Mouse (Mus musculus) T-helper 2 cell (primary cell): ENCODE results near the gene Olfr316.
"Not testable (repeated sequence)": the region's sequence is repeated elsewhere in the genome, so short reads cannot be mapped to it uniquely, and the experiment has no call there.

Source experiments
- in situ Hi-C: fragments of 300-600 bp; cut with MboI, MseI; formaldehyde crosslinking; loops from one replicate; pipeline ENCODE4 v1.15.1; 2025; ENCODE audit warnings: high pct_unique_total_duplicates

Gene Olfr316

DNA sequence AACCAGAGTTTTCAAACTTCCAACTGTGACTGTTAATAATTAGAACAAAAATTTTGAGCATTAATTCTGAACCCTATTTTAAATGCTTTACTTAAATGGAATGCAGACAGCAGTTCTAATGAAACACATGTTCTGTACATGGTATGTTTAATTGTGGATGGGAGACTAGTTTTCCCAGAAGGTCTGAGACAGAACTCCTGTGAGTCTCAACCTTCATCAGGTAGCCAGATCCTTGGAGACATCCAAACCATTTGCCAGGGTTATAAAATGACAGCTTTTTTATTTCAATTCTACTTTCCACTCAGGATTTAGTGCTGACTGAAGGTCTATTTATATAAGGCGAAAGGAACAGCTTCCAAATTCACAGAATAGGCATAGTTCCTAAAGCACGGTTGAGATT is at the start of gene Olfr316:
Olfr316 (plus strand) TSS at position 301 of the 400 bp plus-strand sequence.
- in situ Hi-C loops = no loop called here

DNA sequence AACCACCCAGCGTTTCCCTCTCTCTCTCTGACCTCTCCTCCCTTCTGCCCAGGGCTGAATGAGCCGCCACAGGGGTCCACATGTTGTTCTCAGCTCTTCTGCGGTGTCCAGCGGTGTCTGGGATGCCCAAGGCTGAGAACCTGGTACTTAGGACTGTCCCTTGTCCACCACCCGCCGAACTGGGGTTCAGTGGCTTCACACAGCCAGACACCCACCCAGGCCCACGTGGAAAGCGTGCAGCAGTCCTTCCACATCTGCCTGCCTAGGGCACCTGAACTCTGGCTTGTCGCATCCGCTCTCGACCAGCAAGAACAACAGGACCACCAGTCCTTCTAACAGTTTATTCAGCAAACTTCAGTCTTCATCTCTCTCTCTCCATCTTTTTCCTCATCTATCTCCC is 43.4 kb upstream of the Olfr316 start:
- in situ Hi-C loops = no loop called here

DNA sequence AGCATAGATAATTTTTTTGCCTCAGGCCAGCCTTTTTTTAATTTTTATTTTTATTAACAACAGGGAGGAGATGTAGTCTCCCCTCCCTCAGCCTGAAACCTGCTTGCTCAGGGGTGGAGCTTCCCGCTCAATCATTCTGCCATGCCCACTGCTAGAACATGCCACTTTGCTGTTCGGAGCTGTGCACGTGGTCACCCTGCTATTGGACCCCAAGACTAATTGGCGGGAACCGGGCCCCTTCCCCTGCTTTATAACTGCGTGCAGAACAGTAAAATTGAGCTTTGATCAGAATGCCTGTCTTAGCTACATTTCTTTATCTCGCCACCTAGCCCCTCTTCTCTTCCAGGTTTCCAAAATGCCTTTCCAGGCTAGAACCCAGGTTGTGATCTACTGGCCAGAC is 34.8 kb upstream of the Olfr316 start:
- in situ Hi-C loops = not testable (repeated sequence)

DNA sequence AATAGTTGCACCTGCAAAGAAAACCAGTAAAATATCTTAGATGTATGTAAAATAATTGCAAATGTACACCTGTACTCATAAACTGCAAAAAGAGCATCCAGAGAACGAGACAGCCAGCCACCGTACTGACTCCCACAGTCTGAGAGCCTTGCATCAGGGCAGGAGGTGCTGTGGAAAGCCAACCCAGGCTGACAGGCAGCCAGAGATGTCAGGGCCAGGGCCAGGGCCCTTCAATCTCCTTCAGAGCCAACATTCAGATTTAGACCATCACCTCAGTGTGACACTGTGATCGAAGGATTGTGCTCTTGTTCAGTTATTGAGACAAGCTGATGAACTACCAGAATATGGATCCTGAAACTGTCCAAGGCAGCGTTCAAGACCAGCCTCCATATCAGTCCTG is 32.8 kb upstream of the Olfr316 start:
- in situ Hi-C loops = no loop called here

DNA sequence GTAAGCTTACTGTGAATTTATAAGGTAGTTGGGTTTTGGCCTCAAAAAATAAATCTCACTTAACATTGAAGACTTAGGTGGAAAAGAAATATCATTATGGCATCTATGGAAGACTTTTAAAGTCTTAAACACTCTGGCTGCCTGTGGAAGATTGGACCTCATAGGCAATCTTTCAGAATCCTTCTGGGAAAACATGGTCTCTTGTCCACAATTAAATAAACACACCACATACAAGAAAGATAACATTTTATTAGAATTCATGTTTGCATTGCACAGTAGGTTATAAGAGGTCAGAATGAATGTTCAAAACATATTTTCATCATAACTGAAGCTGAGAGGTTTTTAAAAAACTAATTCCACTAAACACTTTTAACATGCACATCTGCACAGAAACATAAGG is 28.6 kb upstream of the Olfr316 start, which contains the start of gene Olfr318:
Olfr318 (minus strand) TSS at position 101 of the 400 bp plus-strand sequence.
- in situ Hi-C loops = no loop called here

DNA sequence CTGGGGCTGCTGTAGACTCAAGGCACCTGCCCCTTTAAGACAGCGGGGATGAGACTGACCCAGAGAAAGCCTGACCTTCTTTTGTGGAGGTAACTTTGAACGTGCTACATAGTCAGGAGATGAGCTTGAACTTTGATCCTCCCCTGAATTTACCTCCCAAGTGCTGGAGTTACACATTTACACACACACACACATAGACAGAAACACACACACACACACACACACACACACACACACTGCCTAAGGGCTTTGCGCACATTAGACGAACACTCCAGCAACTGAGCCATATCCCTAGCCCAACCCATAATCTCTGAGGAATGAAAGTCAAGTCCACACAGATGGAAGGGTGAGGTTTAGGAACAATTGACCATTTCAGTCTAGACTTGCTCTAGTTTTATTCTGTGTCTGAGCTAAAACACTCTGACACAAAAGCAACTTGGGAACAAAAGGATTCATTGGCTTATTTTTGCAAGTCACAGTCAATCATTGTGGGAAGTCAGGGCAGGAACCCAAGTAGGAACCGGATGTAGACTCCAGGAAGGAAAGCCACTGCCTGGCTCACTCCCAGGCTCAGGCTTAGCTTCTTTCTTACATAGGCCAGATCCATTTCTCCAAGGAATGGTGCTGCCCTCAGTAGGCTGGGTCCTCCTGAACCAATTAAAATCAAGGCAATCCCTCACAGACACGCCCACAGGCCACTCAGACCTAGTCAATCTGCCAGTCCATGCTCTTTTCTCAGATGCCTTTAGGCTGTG is 24.5 kb upstream of the Olfr316 start:
- in situ Hi-C loops = not testable (repeated sequence)

DNA sequence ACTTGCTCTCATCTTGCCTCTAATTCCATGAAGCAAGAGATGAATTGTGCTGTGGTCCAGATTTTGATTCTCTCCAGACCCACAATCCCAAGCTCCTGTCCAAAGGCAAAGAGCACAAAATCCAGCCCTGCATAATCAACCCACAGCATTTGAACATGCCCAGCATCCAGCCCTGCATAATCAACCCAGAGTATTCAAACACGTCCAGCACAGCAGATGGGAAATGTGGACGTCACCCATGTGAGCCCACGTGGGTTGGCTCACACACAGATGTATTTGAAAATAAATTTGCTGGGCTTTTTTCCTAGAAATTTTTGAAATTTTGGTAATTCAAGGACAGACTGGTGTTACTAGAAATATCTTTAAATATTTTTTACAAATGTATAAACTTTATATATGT is 19.2 kb upstream of the Olfr316 start:
- in situ Hi-C loops = no loop called here

DNA sequence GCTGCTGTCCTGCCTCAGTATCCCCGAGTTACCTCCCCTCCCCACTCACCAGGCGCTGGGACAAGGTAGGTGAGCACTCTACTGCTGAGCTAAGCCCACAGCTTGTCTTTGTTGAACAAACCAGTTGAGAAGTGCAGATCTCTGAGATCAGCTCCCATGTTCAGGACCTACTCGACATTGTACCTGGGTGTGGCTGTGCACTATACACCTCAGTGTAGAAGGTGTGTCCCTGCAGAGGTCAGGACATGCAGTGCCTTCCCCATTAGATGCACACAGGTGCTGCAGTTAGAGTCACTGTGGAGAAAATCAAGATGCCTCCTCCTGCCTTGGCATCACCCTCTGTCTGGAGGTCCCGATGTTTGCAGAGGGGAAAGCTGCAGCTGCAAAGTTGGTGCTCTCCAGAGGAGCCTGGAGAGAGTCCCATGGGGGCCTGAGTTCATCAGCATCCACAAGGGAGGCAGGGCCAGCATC is 13.7 kb upstream of the Olfr316 start, which contains the start of gene Olfr317:
Olfr317 (minus strand) TSS at position 421 of the 471 bp plus-strand sequence.
- in situ Hi-C loops = no loop called here

DNA sequence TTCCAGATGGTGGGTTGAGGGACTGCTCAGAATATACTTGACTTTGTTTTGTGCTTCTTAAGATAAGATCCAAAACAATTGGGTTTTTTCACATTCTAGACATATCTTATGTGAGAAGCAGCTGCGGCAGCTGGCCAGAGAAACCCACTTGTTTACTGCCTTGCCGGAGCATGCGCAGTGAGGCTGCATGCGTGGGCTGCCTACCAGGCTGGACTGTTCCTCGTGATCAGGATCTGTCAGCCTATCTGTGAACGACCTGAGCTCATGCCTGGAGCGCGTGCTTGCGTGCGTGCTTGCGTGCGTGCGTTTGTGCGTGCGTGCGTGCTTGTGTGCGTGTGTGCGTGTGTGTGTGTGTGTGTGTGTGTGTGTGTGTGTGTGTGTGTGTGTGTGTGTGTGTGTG is 1.4 kb upstream of the Olfr316 start:
- in situ Hi-C loops = not testable (repeated sequence)

DNA sequence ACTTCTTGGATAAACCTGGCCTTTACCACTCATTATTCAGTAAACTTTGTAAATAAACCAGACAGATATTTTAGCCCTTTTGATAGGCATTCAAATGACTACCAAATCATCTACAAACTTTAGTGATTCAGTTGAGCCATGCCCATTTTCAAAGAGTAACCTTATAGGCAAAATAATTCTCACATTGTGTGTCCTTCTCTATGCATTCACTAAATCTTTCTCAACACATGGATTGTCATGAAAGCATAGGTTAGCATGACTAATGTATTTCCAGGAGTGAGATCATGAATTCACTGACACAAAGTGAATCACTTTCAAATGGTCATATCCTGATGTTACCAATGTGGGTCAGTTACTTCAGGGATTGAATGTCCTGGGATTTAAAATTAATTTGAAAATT is 20.4 kb downstream of the Olfr316 start, which contains the start of gene Olfr315:
Olfr315 (plus strand) TSS at position 301 of the 400 bp plus-strand sequence.
- in situ Hi-C loops = no loop called here

DNA sequence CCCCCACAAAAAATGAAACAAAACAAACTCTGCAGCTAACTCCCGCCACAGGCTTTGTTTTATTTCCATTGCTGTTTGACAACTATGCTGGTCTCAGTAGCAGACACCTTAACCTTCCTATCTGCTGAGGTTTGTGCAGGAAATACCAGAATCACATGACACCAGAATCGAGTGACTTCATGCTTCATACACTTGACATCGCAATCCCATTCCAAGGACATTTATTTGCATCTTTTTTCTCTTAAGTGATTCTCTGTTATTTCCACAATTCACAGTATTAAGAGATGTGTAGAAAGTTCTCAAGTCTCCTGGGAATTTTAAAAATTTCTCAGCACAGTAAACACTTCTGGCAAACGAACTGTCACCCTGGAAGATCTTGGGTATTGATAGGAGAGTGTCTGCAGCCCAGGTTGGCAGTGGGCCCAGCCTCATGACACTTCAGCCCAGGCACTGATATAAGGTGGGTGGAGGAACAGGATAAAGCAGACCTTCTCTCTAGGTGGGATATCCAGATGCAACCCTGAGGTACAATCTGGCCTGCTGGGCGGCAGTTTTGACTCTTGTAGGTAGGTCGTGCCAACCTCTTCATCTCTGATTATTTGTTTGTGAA is 30.1 kb downstream of the Olfr316 start, which contains the start of gene Olfr314:
Olfr314 (plus strand) TSS at position 473 of the 610 bp plus-strand sequence.
- in situ Hi-C loops = no loop called here

DNA sequence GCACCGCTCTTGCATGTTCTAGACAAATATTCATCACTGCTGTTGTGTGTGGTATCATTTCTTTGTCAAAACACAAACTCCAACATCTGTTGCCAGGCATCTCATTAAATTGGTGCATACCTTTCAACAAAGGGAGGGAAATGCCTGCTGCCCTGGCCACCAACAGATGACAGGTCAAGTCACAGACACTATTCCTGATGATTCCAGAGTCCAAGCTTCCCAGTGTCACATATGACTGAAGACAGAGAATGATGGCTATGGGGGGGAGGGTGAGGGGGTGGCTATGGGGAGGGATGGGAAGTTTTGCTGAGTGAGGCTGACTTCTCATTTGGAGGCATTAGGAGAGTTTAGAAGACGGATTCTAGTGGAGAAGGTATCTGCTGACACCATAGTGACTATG is 31.6 kb downstream of the Olfr316 start:
- in situ Hi-C loops = no loop called here

DNA sequence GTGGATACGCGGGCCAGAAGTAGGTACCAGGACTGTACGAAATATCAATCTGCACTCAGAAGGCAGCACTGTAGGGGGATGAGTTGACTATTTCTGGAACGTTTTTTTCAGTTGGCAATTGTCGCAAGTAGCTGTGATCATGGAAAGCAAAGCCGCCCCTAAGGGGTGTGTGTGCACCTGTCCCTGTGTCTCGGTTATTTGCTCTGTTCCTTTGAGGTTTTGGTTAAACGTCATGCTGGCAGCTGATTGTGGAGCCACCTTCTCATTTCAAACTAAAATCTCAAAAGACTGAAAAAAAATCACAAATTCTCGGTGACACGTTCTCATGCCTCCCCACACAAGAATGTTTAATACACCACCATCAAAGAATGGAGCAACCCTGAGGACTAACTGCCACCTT is 35.1 kb downstream of the Olfr316 start:
- in situ Hi-C loops = no loop called here

DNA sequence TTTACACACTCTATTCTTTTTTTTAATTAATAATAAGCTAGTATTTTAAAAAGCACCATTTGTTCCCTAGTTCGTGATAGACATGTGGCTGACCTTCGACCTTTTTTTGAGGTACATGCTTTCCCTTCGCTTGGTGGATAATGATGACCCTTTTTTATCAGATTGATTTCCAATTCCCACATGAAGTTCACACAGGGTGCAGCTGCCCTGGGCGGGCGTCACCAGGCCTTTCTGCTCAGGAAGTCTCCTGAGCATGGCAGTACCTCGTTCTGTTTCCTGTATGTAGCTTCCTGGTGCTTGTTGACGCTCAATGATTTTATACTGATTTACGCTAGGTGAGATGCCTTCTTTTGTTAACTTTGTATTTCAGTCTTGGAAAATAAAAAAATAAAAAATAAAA is 35.8 kb downstream of the Olfr316 start:
- in situ Hi-C loops = no loop called here

DNA sequence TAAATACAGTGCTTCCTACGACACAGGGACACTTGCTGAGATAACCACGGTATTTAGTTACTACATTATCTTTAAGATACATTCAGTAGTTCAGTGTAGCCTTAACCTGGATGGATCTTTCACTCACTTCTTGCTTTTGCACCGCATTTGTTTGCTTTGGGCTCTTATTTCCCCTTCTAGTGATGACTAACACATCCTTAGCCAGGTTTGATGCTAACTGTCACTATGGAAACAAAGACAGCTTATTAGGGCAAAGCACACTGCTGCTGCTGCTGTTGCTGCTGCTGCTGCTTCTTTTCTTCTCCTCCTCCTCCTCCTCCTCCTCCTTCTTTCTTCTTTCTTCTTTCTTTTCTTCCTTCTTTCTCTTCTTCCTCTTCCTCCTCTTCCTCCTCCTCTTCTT is 37.0 kb downstream of the Olfr316 start:
- in situ Hi-C loops = no loop called here

DNA sequence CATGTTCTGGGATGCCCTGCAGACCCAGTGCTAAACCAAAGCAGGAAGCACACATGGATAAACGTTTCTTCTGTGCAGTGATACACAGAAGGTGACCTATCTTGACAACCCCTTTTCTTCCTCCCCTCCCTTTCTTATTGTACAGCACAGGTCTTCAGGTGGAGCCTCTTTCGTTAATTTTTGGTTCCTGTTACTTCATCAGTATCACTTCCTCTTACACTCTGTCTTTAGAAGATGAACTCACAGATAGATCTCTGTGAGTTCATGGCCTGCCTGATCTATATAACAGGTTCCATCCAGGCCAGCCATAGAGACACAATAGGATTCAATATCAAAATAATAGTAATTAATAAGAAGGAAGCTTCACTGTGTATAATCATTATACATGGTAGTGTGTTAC is 37.5 kb downstream of the Olfr316 start:
- in situ Hi-C loops = no loop called here

DNA sequence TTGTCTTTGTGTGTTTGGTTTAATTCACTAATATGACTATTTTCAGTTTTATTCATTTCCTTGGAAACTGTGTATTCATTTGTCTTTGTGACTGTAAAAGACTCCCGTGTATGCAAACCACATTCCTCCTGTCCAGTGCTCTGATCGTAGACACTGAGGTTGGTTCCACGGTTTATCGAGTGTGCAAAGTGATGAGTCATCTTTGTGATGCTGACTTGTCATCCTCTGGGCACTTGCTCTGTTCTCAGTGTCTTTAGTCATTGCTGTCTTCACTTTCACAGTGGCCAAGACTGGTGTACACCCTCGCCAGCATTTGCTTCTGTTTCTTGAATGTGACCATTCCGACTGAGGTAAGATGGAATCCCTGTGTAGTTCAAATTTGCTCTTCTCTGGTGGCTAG is 38.1 kb downstream of the Olfr316 start:
- in situ Hi-C loops = no loop called here

DNA sequence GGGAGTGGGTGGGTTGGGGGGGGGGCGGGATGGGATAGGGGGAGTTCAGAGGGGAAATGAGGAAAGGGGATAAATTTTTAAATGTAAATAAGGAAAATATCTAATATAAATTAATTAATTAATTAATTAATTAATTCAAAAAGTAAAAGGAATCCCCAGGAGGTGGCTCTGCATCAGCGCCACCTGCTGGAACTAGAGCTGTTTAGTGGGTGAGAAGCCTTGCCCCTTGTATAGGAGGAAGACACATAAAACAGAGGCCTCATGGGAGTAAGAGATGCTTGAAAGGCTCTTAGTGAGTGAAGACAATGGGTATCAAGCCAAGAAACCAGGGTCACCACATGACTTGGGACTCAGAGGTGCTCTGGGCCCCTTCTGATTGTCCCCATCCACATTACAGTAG is 43.3 kb downstream of the Olfr316 start:
- in situ Hi-C loops = no loop called here

DNA sequence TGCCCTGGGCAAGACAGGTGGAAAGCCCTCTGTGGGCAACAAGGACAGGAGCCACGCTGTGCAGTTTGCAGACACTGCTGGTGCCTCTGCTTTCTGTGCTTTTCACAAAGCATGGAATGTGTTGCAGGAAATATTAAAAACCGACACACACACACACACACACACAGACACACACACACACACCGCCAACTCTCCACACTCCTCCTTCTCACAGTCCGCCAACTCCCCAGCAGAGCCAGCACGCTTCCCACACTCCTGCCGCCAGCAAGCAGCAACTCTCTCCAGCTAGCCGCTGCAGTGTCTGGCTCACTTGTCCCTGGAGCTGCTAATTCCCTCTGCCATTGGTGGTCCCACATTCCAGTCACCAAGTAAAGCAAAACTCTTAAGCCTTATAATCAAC is 44.3 kb downstream of the Olfr316 start:
- in situ Hi-C loops = no loop called here

DNA sequence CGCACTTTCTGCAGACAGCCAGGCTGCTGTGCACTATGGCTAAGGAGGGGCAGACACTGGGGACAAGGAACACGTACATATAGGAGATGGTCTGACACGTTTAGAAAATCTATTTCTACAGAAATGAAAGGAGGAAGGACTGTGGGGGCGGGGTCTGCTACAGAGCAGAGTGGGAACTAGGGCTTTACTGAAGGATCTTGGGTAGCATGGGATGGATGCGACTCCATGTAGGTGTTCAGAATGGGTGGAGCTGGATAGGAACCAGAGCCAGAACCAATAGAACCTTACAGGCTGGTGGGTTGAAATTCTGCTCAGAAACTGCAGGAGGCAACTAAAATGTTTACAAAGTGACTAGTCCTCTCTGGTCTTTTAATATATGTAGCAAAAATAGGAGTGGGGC is 47.2 kb downstream of the Olfr316 start:
- in situ Hi-C loops = no loop called here

DNA sequence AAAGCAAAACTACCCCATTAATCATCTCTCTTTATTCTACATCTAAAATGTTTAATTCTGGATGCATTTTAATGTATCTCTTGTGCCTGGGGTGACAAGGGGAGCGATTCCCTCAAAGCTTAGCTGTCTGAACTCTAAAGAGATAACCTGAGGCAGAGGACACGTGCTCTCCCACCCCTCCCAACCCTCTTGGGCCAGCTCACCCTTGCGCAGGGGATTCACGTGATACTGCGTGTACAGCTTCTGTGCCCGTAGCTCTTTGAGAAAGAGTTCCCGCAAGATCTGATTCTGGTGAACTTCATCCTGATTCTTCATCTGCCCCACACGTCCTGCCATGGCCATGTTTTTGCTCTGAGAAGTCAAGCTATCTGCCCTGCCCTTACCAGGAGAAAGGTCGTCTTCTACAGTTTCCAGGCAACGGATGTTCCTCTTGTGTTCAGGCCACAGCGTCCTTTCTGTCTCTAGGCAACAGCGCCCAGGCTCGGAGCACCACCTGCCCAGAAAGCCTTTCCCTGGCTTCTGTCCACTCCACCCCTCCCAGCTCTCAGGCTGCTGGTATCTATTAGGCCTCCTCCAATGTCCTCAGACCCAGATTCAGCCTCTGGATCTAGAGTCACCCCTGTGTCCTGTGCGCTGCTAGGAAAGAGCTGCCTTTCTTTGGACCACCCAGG is 49.2 kb downstream of the Olfr316 start, which contains the start of gene Fam183b:
Fam183b (minus strand) TSS at position 403 of the 671 bp plus-strand sequence.
- in situ Hi-C loops = no loop called here

DNA sequence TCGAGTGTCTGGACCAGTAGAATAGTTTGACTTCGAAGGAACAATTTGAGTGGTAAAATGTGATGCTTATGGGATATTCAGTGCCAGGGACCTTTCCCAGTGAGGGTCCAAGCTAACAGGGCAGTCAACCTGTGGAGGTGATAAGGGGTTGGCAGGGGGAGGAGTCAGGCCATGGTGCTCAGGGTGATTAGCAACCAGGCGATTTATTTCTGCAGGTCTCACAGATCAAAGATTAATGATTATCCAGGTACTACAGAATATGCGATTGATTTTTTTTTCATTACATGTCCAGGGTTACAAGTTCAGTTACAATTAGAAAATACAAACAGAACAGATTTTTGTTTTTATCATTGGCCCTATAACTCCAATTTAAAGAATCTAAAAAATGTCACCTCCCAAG is 51.3 kb downstream of the Olfr316 start:
- in situ Hi-C loops = no loop called here
